Mouse (Mus musculus) hindbrain, embryonic 15.5 days (tissue): ENCODE measurements at regions not wholly inside any gene's neighbourhood (a gene's known extent, or its start where the extent isn't known, plus 50 kb on each side); places are given as distances from the start of the nearest gene placed in this dataset.

ENCODE experiments used
- ATAC-seq: fragments of 200-750 bp; cut with Nextera tagmentation; 2 replicates; pipeline ENCODE4 v1.8.0; 2017; ENCODE audit warnings: low read depth, moderate number of reproducible peaks, moderate TSS enrichment; ENCODE audit not compliant: low FRiP score
- H3K27ac ChIP-seq: fragments of 300-500 bp; sonication (generic); replicated peaks from 2 replicates; pipeline ENCODE4 v1.5.1; 2015; ENCODE audit warnings: mild to moderate bottlenecking, inconsistent platforms
- H3K27me3 ChIP-seq: fragments of 300-500 bp; sonication (generic); 2 replicates; pipeline ENCODE4 v1.6.1; 2015; ENCODE audit warnings: control low read depth, inconsistent platforms
- H3K36me3 ChIP-seq: fragments of 300-500 bp; sonication (generic); 2 replicates; pipeline ENCODE4 v1.6.1; 2015; ENCODE audit warnings: control low read depth, inconsistent platforms
- H3K4me1 ChIP-seq: fragments of 300-500 bp; sonication (generic); replicated peaks from 2 replicates; pipeline ENCODE4 v1.6.1; 2015; ENCODE audit warnings: control low read depth, inconsistent platforms
- H3K4me2 ChIP-seq: fragments of 300-500 bp; sonication (generic); 2 replicates; pipeline ENCODE4 v1.6.1; 2015; ENCODE audit warnings: moderate library complexity, mild to moderate bottlenecking, inconsistent platforms
- H3K4me3 ChIP-seq: fragments of 300-500 bp; sonication (generic); 2 replicates; pipeline ENCODE4 v1.5.1; 2015; ENCODE audit warnings: mild to moderate bottlenecking, inconsistent platforms
- H3K9ac ChIP-seq: fragments of 300-500 bp; sonication (generic); 2 replicates; pipeline ENCODE4 v1.6.1; 2015; ENCODE audit warnings: inconsistent platforms
- H3K9me3 ChIP-seq: fragments of 300-500 bp; sonication (generic); 2 replicates; pipeline ENCODE4 v1.6.1; 2016; ENCODE audit warnings: control low read depth, inconsistent platforms
- WGBS: fragments of 180-500 bp; shearing (Covaris S2); methylation state at CpG from one replicate; pipeline ENCODE4 v1.1.7; 2015; 5-methylcytosine and 5-hydroxymethylcytosine counted together

GRCm38 (mm10) chr3:66514587-66514986 is 217.9 kb upstream of the Veph1 start:
- WGBS = 90% methylated on average over 8 of the region's 8 CpGs
- no peak overlapping the region for H3K4me2 ChIP-seq
- no peak overlapping the region for H3K27ac ChIP-seq
- H3K9me3 ChIP-seq = no peaks in the 10 kb centered on the region
- H3K9ac ChIP-seq = no peak overlapping the region
- H3K4me3 ChIP-seq = no peak overlapping the region
- H3K4me1 ChIP-seq = no peaks in the 10 kb centered on the region
- no peaks in the 10 kb centered on the region for H3K27me3 ChIP-seq
- no peaks in the 10 kb centered on the region for H3K36me3 ChIP-seq
- ATAC-seq = no peak

- H3K27ac ChIP-seq = no peak overlapping the region
- no peaks in the 10 kb centered on the region for H3K27me3 ChIP-seq
- ATAC-seq = no peak
- H3K9ac ChIP-seq = no peak overlapping the region
- no peaks in the 10 kb centered on the region for H3K36me3 ChIP-seq
- H3K9me3 ChIP-seq = no peaks in the 10 kb centered on the region
- H3K4me2 ChIP-seq = no peak overlapping the region
- no peak overlapping the region for H3K4me3 ChIP-seq
- H3K4me1 ChIP-seq = no peaks in the 10 kb centered on the region
- WGBS = 97% methylated on average over 1 of the region's 1 CpGs
Observed at GRCm38 (mm10) chr3:66512408-66512807, 215.8 kb upstream of the Veph1 start.

GRCm38 (mm10) chr3:66510455-66510854 is 213.8 kb upstream of the Veph1 start:
- no peak overlapping the region for H3K4me3 ChIP-seq
- 66% methylated on average over 4 of the region's 4 CpGs for WGBS
- no peaks in the 10 kb centered on the region for H3K36me3 ChIP-seq
- H3K9me3 ChIP-seq = no peaks in the 10 kb centered on the region
- no peak overlapping the region for H3K9ac ChIP-seq
- ATAC-seq = no peak
- H3K4me1 ChIP-seq = no peaks in the 10 kb centered on the region; the same call in 1 of the 2 replicates
- H3K4me2 ChIP-seq = no peak overlapping the region
- no peak overlapping the region for H3K27ac ChIP-seq
- no peaks in the 10 kb centered on the region for H3K27me3 ChIP-seq

GRCm38 (mm10) chr3:66506125-66506524 is 209.5 kb upstream of the Veph1 start:
- H3K9me3 ChIP-seq = no peaks in the 10 kb centered on the region
- no peaks in the 10 kb centered on the region; the same call in 1 of the 2 replicates for H3K4me1 ChIP-seq
- H3K4me2 ChIP-seq = no peak overlapping the region
- 0 out of 2 replicates have a peak, but pooled peaks have one; percentile 34 for ATAC-seq
- no peak overlapping the region for H3K9ac ChIP-seq
- no peak overlapping the region for H3K27ac ChIP-seq
- H3K4me3 ChIP-seq = no peak overlapping the region
- H3K36me3 ChIP-seq = no peaks in the 10 kb centered on the region
- no peaks in the 10 kb centered on the region for H3K27me3 ChIP-seq

- 45% methylated on average over 6 of the region's 6 CpGs for WGBS
- no peaks in the 10 kb centered on the region; the same call in 1 of the 2 replicates for H3K4me1 ChIP-seq
- H3K9me3 ChIP-seq = no peaks in the 10 kb centered on the region
- no peak overlapping the region for H3K4me2 ChIP-seq
- H3K27me3 ChIP-seq = no peaks in the 10 kb centered on the region
- H3K27ac ChIP-seq = no peak overlapping the region
- no peaks in the 10 kb centered on the region for H3K36me3 ChIP-seq
- H3K9ac ChIP-seq = no peak overlapping the region
- ATAC-seq = no peak
- H3K4me3 ChIP-seq = no peak overlapping the region
Observed at GRCm38 (mm10) chr3:66505476-66506076, 208.9 kb upstream of the Veph1 start.

- H3K9me3 ChIP-seq = no peaks in the 10 kb centered on the region
- no peaks in the 10 kb centered on the region for H3K36me3 ChIP-seq
- no peak overlapping the region for H3K9ac ChIP-seq
- no peak overlapping the region for H3K4me3 ChIP-seq
- H3K27me3 ChIP-seq = no peaks in the 10 kb centered on the region
- no peaks in the 10 kb centered on the region; the same call in 1 of the 2 replicates for H3K4me1 ChIP-seq
- WGBS = 74% methylated on average over 6 of the region's 6 CpGs
- H3K4me2 ChIP-seq = no peak overlapping the region
- no peak overlapping the region for H3K27ac ChIP-seq
- ATAC-seq = no peak
Observed at GRCm38 (mm10) chr3:66504717-66505116, 208.1 kb upstream of the Veph1 start.

- Histone ChIP-seq H3K4me1 (no peaks in the 10 kb centered on the region; the same call in 1 of the 2 replicates), H3K9ac (no peak overlapping the region), H3K27me3 (no peaks in the 10 kb centered on the region), H3K36me3 (no peaks in the 10 kb centered on the region), H3K9me3 (no peaks in the 10 kb centered on the region), H3K4me3 (no peak overlapping the region), H3K27ac (no peak overlapping the region), H3K4me2 (no peak overlapping the region)
- WGBS = 93% methylated on average over 3 of the region's 3 CpGs
- no peak for ATAC-seq
Observed at GRCm38 (mm10) chr3:66503615-66504014, 207.0 kb upstream of the Veph1 start.

GRCm38 (mm10) chr3:66501865-66502264 is 205.2 kb upstream of the Veph1 start:
- WGBS = 77% methylated on average over 4 of the region's 4 CpGs
- H3K36me3 ChIP-seq = no peaks in the 10 kb centered on the region
- no peaks in the 10 kb centered on the region; the same call in 1 of the 2 replicates for H3K4me1 ChIP-seq
- H3K9me3 ChIP-seq = no peaks in the 10 kb centered on the region
- no peak overlapping the region for H3K27ac ChIP-seq
- H3K4me2 ChIP-seq = no peak overlapping the region
- no peak for ATAC-seq
- no peak overlapping the region for H3K4me3 ChIP-seq
- H3K9ac ChIP-seq = no peak overlapping the region
- H3K27me3 ChIP-seq = no peaks in the 10 kb centered on the region

GRCm38 (mm10) chr3:66494442-66495113 is 197.9 kb upstream of the Veph1 start:
- Histone ChIP-seq H3K9ac (no peak overlapping the region), H3K27ac (no peak overlapping the region), H3K9me3 (no peaks in the 10 kb centered on the region), H3K27me3 (no peaks in the 10 kb centered on the region), H3K4me1 (no peaks in the 10 kb centered on the region), H3K36me3 (no peaks in the 10 kb centered on the region), H3K4me2 (no peak overlapping the region), H3K4me3 (no peak overlapping the region)
- WGBS = 78% methylated on average over 2 of the region's 2 CpGs
- no peak for ATAC-seq

- H3K27me3 ChIP-seq = peaks cover 4% of the 10 kb centered on the region; the same call in 1 of the 2 replicates
- no peaks in the 10 kb centered on the region for H3K4me1 ChIP-seq
- no peak for ATAC-seq
- WGBS = 10% methylated on average over 6 of the region's 6 CpGs
- H3K9me3 ChIP-seq = no peaks in the 10 kb centered on the region
- H3K27ac ChIP-seq = no peak overlapping the region
- no peak overlapping the region for H3K4me3 ChIP-seq
- no peaks in the 10 kb centered on the region for H3K36me3 ChIP-seq
- H3K9ac ChIP-seq = no peak overlapping the region
- no peak overlapping the region for H3K4me2 ChIP-seq
Observed at GRCm38 (mm10) chr3:66490696-66491357, 194.2 kb upstream of the Veph1 start.

- no peaks in the 10 kb centered on the region for H3K4me1 ChIP-seq
- H3K4me3 ChIP-seq = no peak overlapping the region
- H3K36me3 ChIP-seq = no peaks in the 10 kb centered on the region
- H3K27ac ChIP-seq = no peak overlapping the region
- no peaks in the 10 kb centered on the region for H3K9me3 ChIP-seq
- no peak for ATAC-seq
- WGBS = 52% methylated on average over 7 of the region's 7 CpGs
- H3K4me2 ChIP-seq = no peak overlapping the region
- H3K27me3 ChIP-seq = peaks cover 4% of the 10 kb centered on the region; the same call in 1 of the 2 replicates
- no peak overlapping the region for H3K9ac ChIP-seq
Observed at GRCm38 (mm10) chr3:66488724-66489123, 192.1 kb upstream of the Veph1 start.

- no peak for ATAC-seq
- Histone ChIP-seq H3K4me3 (no peak overlapping the region), H3K4me2 (no peak overlapping the region), H3K27me3 (peaks cover 4% of the 10 kb centered on the region; the same call in 1 of the 2 replicates), H3K27ac (no peak overlapping the region), H3K36me3 (no peaks in the 10 kb centered on the region), H3K4me1 (no peaks in the 10 kb centered on the region), H3K9ac (no peak overlapping the region), H3K9me3 (no peaks in the 10 kb centered on the region)
Observed at GRCm38 (mm10) chr3:66486658-66487057, 190.0 kb upstream of the Veph1 start.
